Mouse (Mus musculus): ENCODE data around the gene 1810062G17Rik. TPM values are rescaled to one million over a fixed set of nuclear protein-coding genes. Genes with fewer than 3 reads are reported as not detected.

1810062G17Rik gene
- polyA plus RNA-seq, 1 experiment from 2014 or later: 0.45 TPM

DNA sequence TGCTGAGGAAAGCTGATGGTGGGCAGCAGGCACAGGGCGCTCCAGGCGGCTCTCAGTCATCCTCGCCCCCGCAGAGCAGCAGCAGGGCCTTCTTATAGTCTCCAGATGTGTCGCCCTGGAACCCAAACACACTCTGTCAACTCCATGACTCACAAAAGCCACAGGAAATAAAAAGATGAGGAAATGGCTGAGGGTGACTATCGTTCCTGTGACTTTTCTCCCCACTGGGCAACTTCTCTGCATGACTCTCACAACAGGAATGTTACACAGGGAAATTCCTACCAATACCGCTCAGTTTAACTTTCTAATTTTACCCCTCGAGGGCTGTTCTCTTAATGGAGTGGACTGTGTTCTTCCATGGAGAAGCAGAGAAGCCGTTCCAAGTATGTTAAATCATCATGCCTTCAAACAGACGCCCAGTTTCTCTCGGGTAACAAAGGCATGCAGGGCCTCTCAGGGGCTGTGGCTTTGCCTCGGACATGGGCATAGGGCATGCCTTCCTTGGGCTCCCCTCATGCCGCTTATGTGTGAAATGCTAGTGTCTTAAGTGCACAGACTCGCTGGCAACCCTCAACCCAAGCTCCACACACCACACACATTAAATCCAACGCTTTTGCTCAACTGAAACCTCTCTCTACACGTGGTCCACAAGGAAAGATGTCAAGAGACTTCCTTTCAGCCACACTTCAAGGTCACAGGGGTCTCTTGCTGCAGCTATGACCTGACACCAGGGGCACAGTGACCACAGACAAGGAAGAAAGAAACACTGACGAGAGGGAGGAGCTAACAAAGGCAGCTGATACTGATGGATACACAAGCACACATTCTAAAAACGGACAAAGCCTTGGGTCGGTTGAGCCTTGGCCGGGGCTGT lies 26.2 kb upstream of the 1810062G17Rik start:
- no peak for ATAC-seq (ENCODE audit: low FRiP score)
- no peak for DNase-seq (ENCODE audit: low spot score)
- WGBS: 30% methylated on average over 20 of the region's 20 CpGs

DNA sequence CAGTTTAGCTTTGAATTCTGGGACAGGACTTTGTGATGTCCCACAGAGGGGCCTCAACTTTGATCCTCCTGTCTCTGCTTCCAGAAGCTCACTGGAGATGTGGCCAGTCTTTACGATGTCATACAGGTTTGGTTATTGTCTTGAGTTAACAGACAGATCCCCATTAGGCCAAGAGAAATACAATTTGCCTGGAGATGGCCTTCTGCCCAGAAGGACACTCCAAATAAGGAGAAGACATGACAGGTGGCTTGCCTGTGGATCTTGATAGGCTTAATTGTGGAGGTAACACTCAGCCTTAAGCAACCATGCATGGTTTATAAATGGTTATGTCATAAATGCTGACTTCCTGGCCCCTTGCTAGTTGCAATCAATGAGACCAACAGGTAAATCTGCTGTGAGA lies 23.2 kb upstream of the 1810062G17Rik start:
- no peaks in the 10 kb centered on the region for H3K36me3 ChIP-seq (ENCODE audit: control insufficient read depth, insufficient read depth, low read length)
- H3K27ac ChIP-seq (ENCODE audit: low read depth, low read length): no peak overlapping the region
- H3K27me3 ChIP-seq (ENCODE audit: control insufficient read depth, insufficient read depth, low read length): no peaks in the 10 kb centered on the region
- DNase-seq (ENCODE audit: low spot score): no peak
- H3K9ac ChIP-seq (ENCODE audit: low read depth, low read length): no peak overlapping the region
- no peak overlapping the region for H3K4me3 ChIP-seq (ENCODE audit: low read depth, low read length)
- no peaks in the 10 kb centered on the region for H3K4me1 ChIP-seq (replicated peaks; ENCODE audit: control insufficient read depth, insufficient read depth, low read length)
- no peak for ATAC-seq (ENCODE audit: low FRiP score)
- H3K4me2 ChIP-seq (replicated peaks; ENCODE audit: low read depth, low read length): no peak overlapping the region
- no peaks in the 10 kb centered on the region for H3K9me3 ChIP-seq (ENCODE audit: control insufficient read depth, low read length)
- WGBS: 96% methylated on average over 1 of the region's 1 CpGs

More for the DNA sequence above, 26.2 kb upstream of the 1810062G17Rik start:
- Histone ChIP-seq H3K36me3 (ENCODE audit: control insufficient read depth, insufficient read depth, low read length) (no peaks in the 10 kb centered on the region), H3K9me3 (ENCODE audit: control insufficient read depth, low read length) (no peaks in the 10 kb centered on the region), H3K27me3 (ENCODE audit: control insufficient read depth, insufficient read depth, low read length) (no peaks in the 10 kb centered on the region), H3K4me3 (ENCODE audit: low read depth, low read length) (no peak overlapping the region), H3K4me1 (replicated peaks; ENCODE audit: control insufficient read depth, insufficient read depth, low read length) (no peaks in the 10 kb centered on the region), H3K9ac (ENCODE audit: low read depth, low read length) (no peak overlapping the region), H3K4me2 (replicated peaks; ENCODE audit: low read depth, low read length) (no peak overlapping the region), H3K27ac (ENCODE audit: low read depth, low read length) (no peak overlapping the region)

- no peak overlapping the region for H3K4me2 ChIP-seq (replicated peaks; ENCODE audit: low read depth, low read length)
- no peak for ATAC-seq (ENCODE audit: low FRiP score)
- H3K36me3 ChIP-seq (ENCODE audit: control insufficient read depth, insufficient read depth, low read length): no peaks in the 10 kb centered on the region
- H3K27ac ChIP-seq (ENCODE audit: low read depth, low read length): no peak overlapping the region
- H3K4me3 ChIP-seq (ENCODE audit: low read depth, low read length): no peak overlapping the region
- H3K9ac ChIP-seq (ENCODE audit: low read depth, low read length): no peak overlapping the region
- WGBS: 94% methylated on average over 8 of the region's 8 CpGs
- DNase-seq (ENCODE audit: low spot score): no peak
- H3K27me3 ChIP-seq (ENCODE audit: control insufficient read depth, insufficient read depth, low read length): no peaks in the 10 kb centered on the region
- no peaks in the 10 kb centered on the region for H3K4me1 ChIP-seq (replicated peaks; ENCODE audit: control insufficient read depth, insufficient read depth, low read length)
- no peaks in the 10 kb centered on the region for H3K9me3 ChIP-seq (ENCODE audit: control insufficient read depth, low read length)
These were observed 20.6 kb upstream of the 1810062G17Rik start for GRCm38 (mm10) chr3:36455124-36455523.

DNA sequence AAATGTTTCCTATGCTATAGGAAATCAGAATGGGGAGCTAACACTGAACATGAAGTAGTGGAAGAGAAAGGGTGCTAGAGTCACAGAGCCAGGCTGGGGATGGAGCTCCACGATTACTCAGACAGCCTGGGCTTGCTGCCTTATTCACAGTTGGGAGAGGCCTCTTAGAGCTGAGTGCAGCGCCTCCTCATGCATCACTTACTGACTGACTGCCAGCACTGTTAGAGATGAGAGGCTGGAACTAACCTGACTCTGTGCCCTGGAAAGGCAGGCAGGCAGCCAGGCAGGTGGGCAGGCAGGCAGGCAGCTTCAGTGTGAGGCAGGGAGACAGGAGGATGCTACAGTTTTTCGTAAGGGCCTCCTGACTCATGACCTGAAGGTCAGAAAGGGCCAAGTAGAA lies 20.2 kb upstream of the 1810062G17Rik start:
- DNase-seq (ENCODE audit: low spot score) (no peak), ATAC-seq (ENCODE audit: low FRiP score) (no peak)
- Histone ChIP-seq H3K4me3 (ENCODE audit: low read depth, low read length) (no peak overlapping the region), H3K4me2 (replicated peaks; ENCODE audit: low read depth, low read length) (no peak overlapping the region), H3K9ac (ENCODE audit: low read depth, low read length) (no peak overlapping the region), H3K27ac (ENCODE audit: low read depth, low read length) (no peak overlapping the region), H3K36me3 (ENCODE audit: control insufficient read depth, insufficient read depth, low read length) (no peaks in the 10 kb centered on the region), H3K27me3 (ENCODE audit: control insufficient read depth, insufficient read depth, low read length) (no peaks in the 10 kb centered on the region), H3K9me3 (ENCODE audit: control insufficient read depth, low read length) (no peaks in the 10 kb centered on the region), H3K4me1 (replicated peaks; ENCODE audit: control insufficient read depth, insufficient read depth, low read length) (no peaks in the 10 kb centered on the region)
- WGBS: 71% methylated on average over 3 of the region's 3 CpGs

DNA sequence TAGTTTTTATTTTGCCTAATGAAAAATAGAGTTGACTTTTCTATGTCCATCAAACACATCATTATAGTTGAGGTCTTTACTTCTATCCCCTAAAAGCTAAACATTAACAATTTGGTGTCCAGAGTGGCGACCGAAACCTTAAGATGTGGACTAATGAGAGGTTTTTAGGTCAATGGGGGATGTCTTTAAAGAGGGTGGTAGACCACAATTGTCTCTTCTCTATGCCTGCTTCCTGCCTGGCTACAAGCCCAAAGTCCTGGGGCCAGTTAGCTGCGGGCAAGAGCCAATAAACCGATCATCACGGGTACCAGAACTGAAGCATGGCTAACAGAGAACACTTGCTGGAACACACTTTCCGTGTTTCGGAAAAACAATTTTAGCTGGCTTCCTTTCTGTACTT lies 15.0 kb upstream of the 1810062G17Rik start:
- DNase-seq (ENCODE audit: low spot score) (no peak), ATAC-seq (ENCODE audit: low FRiP score) (no peak)
- no peak overlapping the region for H3K4me3 ChIP-seq (ENCODE audit: low read depth, low read length)
- WGBS: 93% methylated on average over 7 of the region's 7 CpGs
- no peaks in the 10 kb centered on the region for H3K36me3 ChIP-seq (ENCODE audit: control insufficient read depth, insufficient read depth, low read length)
- H3K9ac ChIP-seq (ENCODE audit: low read depth, low read length): no peak overlapping the region
- H3K4me1 ChIP-seq (replicated peaks; ENCODE audit: control insufficient read depth, insufficient read depth, low read length): no peaks in the 10 kb centered on the region
- no peak overlapping the region for H3K27ac ChIP-seq (ENCODE audit: low read depth, low read length)
- H3K4me2 ChIP-seq (replicated peaks; ENCODE audit: low read depth, low read length): no peak overlapping the region
- H3K27me3 ChIP-seq (ENCODE audit: control insufficient read depth, insufficient read depth, low read length): no peaks in the 10 kb centered on the region
- no peaks in the 10 kb centered on the region for H3K9me3 ChIP-seq (ENCODE audit: control insufficient read depth, low read length)

DNA sequence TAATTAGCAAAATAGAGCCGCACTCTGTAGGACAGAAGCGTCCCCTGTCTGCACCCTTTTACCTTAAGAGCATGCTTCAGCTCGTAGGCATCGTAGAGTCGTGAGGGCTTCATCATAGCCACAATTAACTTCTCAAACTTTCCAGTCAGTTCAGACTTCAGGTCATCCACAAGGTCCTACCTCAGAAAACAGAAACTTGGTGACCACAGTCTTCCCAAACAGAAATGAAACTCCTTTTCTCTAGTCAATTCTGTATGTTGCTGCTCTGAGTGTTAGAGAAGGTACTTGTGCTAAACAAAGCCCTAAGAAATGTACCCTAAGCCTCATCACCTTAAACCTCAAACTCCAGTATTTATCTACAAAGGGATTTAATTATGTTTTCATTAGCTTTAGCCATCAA lies 13.9 kb upstream of the 1810062G17Rik start:
- no peak overlapping the region for H3K9ac ChIP-seq (ENCODE audit: low read depth, low read length)
- no peaks in the 10 kb centered on the region for H3K36me3 ChIP-seq (ENCODE audit: control insufficient read depth, insufficient read depth, low read length)
- 94% methylated on average over 5 of the region's 5 CpGs for WGBS
- H3K27me3 ChIP-seq (ENCODE audit: control insufficient read depth, insufficient read depth, low read length): no peaks in the 10 kb centered on the region
- no peak for DNase-seq (ENCODE audit: low spot score)
- no peak overlapping the region for H3K4me3 ChIP-seq (ENCODE audit: low read depth, low read length)
- no peak overlapping the region for H3K27ac ChIP-seq (ENCODE audit: low read depth, low read length)
- no peak overlapping the region for H3K4me2 ChIP-seq (replicated peaks; ENCODE audit: low read depth, low read length)
- H3K9me3 ChIP-seq (ENCODE audit: control insufficient read depth, low read length): no peaks in the 10 kb centered on the region
- no peaks in the 10 kb centered on the region for H3K4me1 ChIP-seq (replicated peaks; ENCODE audit: control insufficient read depth, insufficient read depth, low read length)
- ATAC-seq (ENCODE audit: low FRiP score): no peak

- no peak overlapping the region for H3K27ac ChIP-seq (ENCODE audit: low read depth, low read length)
- no peaks in the 10 kb centered on the region for H3K4me1 ChIP-seq (replicated peaks; ENCODE audit: control insufficient read depth, insufficient read depth, low read length)
- no peak for ATAC-seq (ENCODE audit: low FRiP score)
- no peaks in the 10 kb centered on the region for H3K27me3 ChIP-seq (ENCODE audit: control insufficient read depth, insufficient read depth, low read length)
- H3K36me3 ChIP-seq (ENCODE audit: control insufficient read depth, insufficient read depth, low read length): no peaks in the 10 kb centered on the region
- H3K4me2 ChIP-seq (replicated peaks; ENCODE audit: low read depth, low read length): no peak overlapping the region
- no peak for DNase-seq (ENCODE audit: low spot score)
- 41% methylated on average over 1 of the region's 1 CpGs for WGBS
- no peak overlapping the region for H3K9ac ChIP-seq (ENCODE audit: low read depth, low read length)
- H3K4me3 ChIP-seq (ENCODE audit: low read depth, low read length): no peak overlapping the region
- H3K9me3 ChIP-seq (ENCODE audit: control insufficient read depth, low read length): no peaks in the 10 kb centered on the region
These were observed 13.4 kb upstream of the 1810062G17Rik start for GRCm38 (mm10) chr3:36462348-36462747.

DNA sequence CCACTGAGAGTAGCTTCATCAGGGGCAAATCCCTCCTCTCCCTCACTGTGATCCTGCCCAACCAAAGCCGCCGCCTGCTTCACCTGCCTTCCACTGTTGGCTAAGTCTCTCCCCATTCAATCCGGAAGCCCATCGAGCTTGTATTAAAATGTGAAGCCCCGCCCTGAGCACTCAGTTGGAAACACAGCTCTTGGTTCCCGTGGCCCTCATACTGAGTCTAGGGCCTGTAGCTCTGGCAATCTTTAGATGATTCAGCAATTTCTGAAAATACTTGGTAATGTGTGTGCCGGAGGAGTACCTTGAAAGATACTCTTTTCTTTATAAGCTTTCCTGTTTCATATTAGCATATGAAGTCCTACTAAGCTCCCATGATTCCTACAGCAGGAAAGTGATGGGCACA lies 10.2 kb upstream of the 1810062G17Rik start:
- H3K9ac ChIP-seq (ENCODE audit: low read depth, low read length): no peak overlapping the region
- H3K36me3 ChIP-seq (ENCODE audit: control insufficient read depth, insufficient read depth, low read length): no peaks in the 10 kb centered on the region
- no peak overlapping the region for H3K4me2 ChIP-seq (replicated peaks; ENCODE audit: low read depth, low read length)
- no peak overlapping the region for H3K27ac ChIP-seq (ENCODE audit: low read depth, low read length)
- ATAC-seq (ENCODE audit: low FRiP score): no peak
- WGBS: 63% methylated on average over 7 of the region's 7 CpGs
- H3K27me3 ChIP-seq (ENCODE audit: control insufficient read depth, insufficient read depth, low read length): no peaks in the 10 kb centered on the region
- H3K9me3 ChIP-seq (ENCODE audit: control insufficient read depth, low read length): no peaks in the 10 kb centered on the region
- no peaks in the 10 kb centered on the region for H3K4me1 ChIP-seq (replicated peaks; ENCODE audit: control insufficient read depth, insufficient read depth, low read length)
- no peak for DNase-seq (ENCODE audit: low spot score)
- H3K4me3 ChIP-seq (ENCODE audit: low read depth, low read length): no peak overlapping the region

DNA sequence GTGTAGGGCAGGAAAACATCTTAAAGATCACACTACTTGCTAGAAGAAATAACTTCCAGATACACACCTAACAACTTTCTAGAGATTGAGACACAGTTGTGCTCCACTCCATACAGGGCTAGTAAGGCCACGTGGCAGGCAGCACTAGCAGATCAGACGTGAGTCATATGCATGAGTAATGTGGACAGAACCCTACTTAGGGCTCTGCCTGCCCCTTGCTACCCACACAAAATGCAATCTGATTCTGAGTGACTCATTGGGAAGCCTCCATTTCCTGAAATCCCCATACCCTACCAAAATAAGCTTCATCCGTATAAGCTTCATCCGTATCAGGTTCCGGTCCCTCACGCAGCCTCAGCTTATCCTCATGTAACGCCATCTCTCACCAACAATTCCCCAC lies 8.1 kb upstream of the 1810062G17Rik start:
- H3K27me3 ChIP-seq (ENCODE audit: control insufficient read depth, insufficient read depth, low read length): no peaks in the 10 kb centered on the region
- no peak overlapping the region for H3K9ac ChIP-seq (ENCODE audit: low read depth, low read length)
- no peaks in the 10 kb centered on the region; the same call in 1 of the 2 replicates for H3K4me1 ChIP-seq (replicated peaks; ENCODE audit: control insufficient read depth, insufficient read depth, low read length)
- no peak for ATAC-seq (ENCODE audit: low FRiP score)
- no peak overlapping the region for H3K4me2 ChIP-seq (replicated peaks; ENCODE audit: low read depth, low read length)
- H3K4me3 ChIP-seq (ENCODE audit: low read depth, low read length): no peak overlapping the region
- no peaks in the 10 kb centered on the region for H3K36me3 ChIP-seq (ENCODE audit: control insufficient read depth, insufficient read depth, low read length)
- H3K9me3 ChIP-seq (ENCODE audit: control insufficient read depth, low read length): no peaks in the 10 kb centered on the region
- no peak overlapping the region for H3K27ac ChIP-seq (ENCODE audit: low read depth, low read length)
- no peak for DNase-seq (ENCODE audit: low spot score)
- WGBS: 91% methylated on average over 7 of the region's 7 CpGs
